Mouse (Mus musculus) midbrain, embryonic 10.5 days (tissue): ENCODE results near the gene Lrp2. TPM values are rescaled to one million over a fixed set of nuclear protein-coding genes. Genes with fewer than 3 reads are reported as not detected.

ENCODE experiments used
- DNase-seq: peaks from one replicate; pipeline ENCODE4 v3.0.0-alpha.2; 2017; ENCODE audit warnings: low spot score
- H3K27ac ChIP-seq: fragments of 300-500 bp; sonication (generic); replicated peaks from 2 replicates; pipeline ENCODE4 v1.5.1; 2016; ENCODE audit warnings: mild to moderate bottlenecking
- H3K27me3 ChIP-seq: fragments of 300-500 bp; sonication (generic); 2 replicates; pipeline ENCODE4 v1.6.1; 2016; ENCODE audit warnings: low read depth, mild to moderate bottlenecking; ENCODE audit not compliant: poor library complexity, severe bottlenecking
- H3K36me3 ChIP-seq: fragments of 300-500 bp; sonication (generic); 2 replicates; pipeline ENCODE4 v1.6.1; 2016; ENCODE audit warnings: mild to moderate bottlenecking, moderate library complexity
- H3K4me1 ChIP-seq: fragments of 300-500 bp; sonication (generic); 2 replicates; pipeline ENCODE4 v1.6.1; 2016
- H3K4me3 ChIP-seq: fragments of 300-500 bp; sonication (generic); 2 replicates; pipeline ENCODE4 v1.5.1; 2016; ENCODE audit warnings: mild to moderate bottlenecking, moderate library complexity
- H3K9me3 ChIP-seq: fragments of 300-500 bp; sonication (generic); replicated peaks from 2 replicates; pipeline ENCODE4 v1.6.1; 2016; ENCODE audit warnings: mild to moderate bottlenecking
- WGBS: fragments of 180-500 bp; shearing (Covaris S2); methylation state at CpG from one replicate; pipeline ENCODE4 v1.1.7; 2016; 5-methylcytosine and 5-hydroxymethylcytosine counted together
- polyA plus RNA-seq: library from polyadenylated mRNA; unstranded; fragments of >200 nt; fragmentation: Nextera tagmentation; extraction: Ambion mirVana; gene quantifications from 2 replicates; pipeline ENCODE4 v1.2.1, GENCODE M21; 2016

The Lrp2 gene
- polyA plus RNA-seq, result 2.8 and 3.4 TPM in 2 replicates

- Histone ChIP-seq H3K36me3 (no peaks in the 10 kb centered on the region), H3K4me1 (peaks cover 53% of the 10 kb centered on the region), H3K4me3 (peak within 1 kb of the TSS; percentile 89), H3K27me3 (peaks cover 82% of the 10 kb centered on the region), H3K9me3 (no peaks in the 10 kb centered on the region), H3K27ac (peak within 1 kb of the TSS; percentile 90)
- peak; percentile 88 for DNase-seq
- under 1% methylated on average over 45 of the region's 45 CpGs for WGBS
These were observed at the start of gene Lrp2 for GRCm38 (mm10) chr2:69585886-69586398. Gene Lrp2 (minus strand): TSS chr2:69586065.

GRCm38 (mm10) chr2:69635064-69635701 lies 49.3 kb upstream of the Lrp2 start:
- DNase-seq, result peak; percentile 55
- peaks cover 3% of the 10 kb centered on the region; the same call in 1 of the 2 replicates for H3K4me1 ChIP-seq
- 13% methylated on average over 11 of the region's 11 CpGs for WGBS
- H3K9me3 ChIP-seq, result no peaks in the 10 kb centered on the region
- H3K36me3 ChIP-seq, result no peaks in the 10 kb centered on the region
- peak overlapping the region; percentile 46 for H3K4me3 ChIP-seq
- H3K27ac ChIP-seq, result peak overlapping the region; percentile 74
- peaks cover 4% of the 10 kb centered on the region; the same call in 1 of the 2 replicates for H3K27me3 ChIP-seq

- WGBS, result 91% methylated on average over 2 of the region's 2 CpGs
- no peaks in the 10 kb centered on the region for H3K4me1 ChIP-seq
- peaks cover 4% of the 10 kb centered on the region; the same call in 1 of the 2 replicates for H3K27me3 ChIP-seq
- no peak overlapping the region for H3K4me3 ChIP-seq
- no peaks in the 10 kb centered on the region for H3K36me3 ChIP-seq
- H3K27ac ChIP-seq, result no peak overlapping the region
- H3K9me3 ChIP-seq, result 0 out of 2 replicates have a peak, but pooled peaks cover 4% of the 10 kb centered on the region
- DNase-seq, result peak; percentile 20
These were observed 45.6 kb upstream of the Lrp2 start for GRCm38 (mm10) chr2:69631449-69631848.

- Histone ChIP-seq H3K9me3 (0 out of 2 replicates have a peak, but pooled peaks cover 4% of the 10 kb centered on the region), H3K36me3 (no peaks in the 10 kb centered on the region), H3K4me1 (no peaks in the 10 kb centered on the region), H3K27ac (no peak overlapping the region), H3K27me3 (peaks cover 4% of the 10 kb centered on the region; the same call in 1 of the 2 replicates), H3K4me3 (no peak overlapping the region)
- WGBS, result 92% methylated on average over 5 of the region's 5 CpGs
- DNase-seq, result no peak
These were observed 44.9 kb upstream of the Lrp2 start for GRCm38 (mm10) chr2:69630792-69631191.

GRCm38 (mm10) chr2:69629914-69630313 lies 44.0 kb upstream of the Lrp2 start:
- H3K27ac ChIP-seq, result no peak overlapping the region
- H3K9me3 ChIP-seq, result 0 out of 2 replicates have a peak, but pooled peaks cover 4% of the 10 kb centered on the region
- no peaks in the 10 kb centered on the region for H3K36me3 ChIP-seq
- 93% methylated on average over 6 of the region's 6 CpGs for WGBS
- H3K4me1 ChIP-seq, result no peaks in the 10 kb centered on the region
- peaks cover 4% of the 10 kb centered on the region; the same call in 1 of the 2 replicates for H3K27me3 ChIP-seq
- H3K4me3 ChIP-seq, result no peak overlapping the region
- DNase-seq, result no peak

GRCm38 (mm10) chr2:69629215-69629614 lies 43.4 kb upstream of the Lrp2 start:
- 87% methylated on average over 17 of the region's 17 CpGs for WGBS
- H3K4me1 ChIP-seq, result no peaks in the 10 kb centered on the region
- no peak overlapping the region for H3K27ac ChIP-seq
- H3K9me3 ChIP-seq, result 0 out of 2 replicates have a peak, but pooled peaks cover 4% of the 10 kb centered on the region
- DNase-seq, result no peak
- no peaks in the 10 kb centered on the region for H3K36me3 ChIP-seq
- H3K27me3 ChIP-seq, result peaks cover 4% of the 10 kb centered on the region; the same call in 1 of the 2 replicates
- no peak overlapping the region for H3K4me3 ChIP-seq

GRCm38 (mm10) chr2:69619286-69619685 lies 33.4 kb upstream of the Lrp2 start:
- DNase-seq, result no peak
- no peaks in the 10 kb centered on the region for H3K9me3 ChIP-seq
- no peaks in the 10 kb centered on the region for H3K36me3 ChIP-seq
- no peaks in the 10 kb centered on the region for H3K27me3 ChIP-seq
- no peak overlapping the region for H3K4me3 ChIP-seq
- H3K4me1 ChIP-seq, result no peaks in the 10 kb centered on the region
- no peak overlapping the region for H3K27ac ChIP-seq

GRCm38 (mm10) chr2:69618336-69618735 lies 32.5 kb upstream of the Lrp2 start:
- Histone ChIP-seq H3K4me1 (no peaks in the 10 kb centered on the region), H3K9me3 (no peaks in the 10 kb centered on the region), H3K36me3 (no peaks in the 10 kb centered on the region), H3K27me3 (no peaks in the 10 kb centered on the region), H3K27ac (no peak overlapping the region), H3K4me3 (no peak overlapping the region)
- no peak for DNase-seq

- no peaks in the 10 kb centered on the region for H3K36me3 ChIP-seq
- no peak for DNase-seq
- 82% methylated on average over 4 of the region's 4 CpGs for WGBS
These were observed 27.4 kb upstream of the Lrp2 start for GRCm38 (mm10) chr2:69613237-69613636.

GRCm38 (mm10) chr2:69612716-69613115 lies 26.9 kb upstream of the Lrp2 start:
- 37% methylated on average over 9 of the region's 9 CpGs for WGBS
- H3K9me3 ChIP-seq, result no peaks in the 10 kb centered on the region
- peaks cover 3% of the 10 kb centered on the region; the same call in 1 of the 2 replicates for H3K27me3 ChIP-seq
- no peaks in the 10 kb centered on the region for H3K36me3 ChIP-seq
- 0 out of 2 replicates have a peak overlapping the region, but pooled peaks have one; percentile 21 for H3K4me3 ChIP-seq
- DNase-seq, result no peak
- peaks cover 12% of the 10 kb centered on the region for H3K4me1 ChIP-seq
- no peak overlapping the region; the same call in 1 of the 2 replicates for H3K27ac ChIP-seq

More at GRCm38 (mm10) chr2:69613237-69613636, 27.4 kb upstream of the Lrp2 start:
- Histone ChIP-seq H3K4me1 (peaks cover 12% of the 10 kb centered on the region), H3K27me3 (peaks cover 3% of the 10 kb centered on the region; the same call in 1 of the 2 replicates), H3K27ac (no peak overlapping the region), H3K4me3 (no peak overlapping the region), H3K9me3 (no peaks in the 10 kb centered on the region)

- WGBS, result 9% methylated on average over 10 of the region's 10 CpGs
- H3K4me1 ChIP-seq, result peaks cover 12% of the 10 kb centered on the region
- peak overlapping the region; percentile 21; the same call in 1 of the 2 replicates for H3K4me3 ChIP-seq
- no peak overlapping the region; the same call in 1 of the 2 replicates for H3K27ac ChIP-seq
- H3K36me3 ChIP-seq, result no peaks in the 10 kb centered on the region
- peaks cover 3% of the 10 kb centered on the region; the same call in 1 of the 2 replicates for H3K27me3 ChIP-seq
- no peaks in the 10 kb centered on the region for H3K9me3 ChIP-seq
- peak; percentile 37 for DNase-seq
These were observed 26.4 kb upstream of the Lrp2 start for GRCm38 (mm10) chr2:69612237-69612636.

- DNase-seq, result no peak
- Histone ChIP-seq H3K36me3 (no peaks in the 10 kb centered on the region), H3K27me3 (no peaks in the 10 kb centered on the region; the same call in 1 of the 2 replicates), H3K4me1 (0 out of 2 replicates have a peak, but pooled peaks cover under 1% of the 10 kb centered on the region), H3K9me3 (no peaks in the 10 kb centered on the region), H3K4me3 (no peak overlapping the region), H3K27ac (no peak overlapping the region)
- WGBS, result 89% methylated on average over 3 of the region's 3 CpGs
These were observed 20.8 kb upstream of the Lrp2 start for GRCm38 (mm10) chr2:69606621-69607020.
